Mouse (Mus musculus) erythroblast, embryonic 14.5 days (primary cell): ENCODE results near the gene Vmn1r15.

Source experiments
- GATA1 ChIP-seq: IDR thresholded peaks from 2 replicates; pipeline ENCODE4 v1.6.1; 2012; ENCODE audit warnings: low read length, inconsistent platforms, mixed read lengths
- TAL1 ChIP-seq: IDR thresholded peaks from 3 replicates; pipeline ENCODE4 v1.6.1; 2012; ENCODE audit warnings: low read length, inconsistent platforms, mixed read lengths

GRCm38 (mm10) chr6:57231386-57231785 lies 26.4 kb upstream of the Vmn1r15 start, which contains the start of gene Vmn1r14:
- TF ChIP-seq TAL1 (no peak), GATA1 (no peak)
